Mouse (Mus musculus): ENCODE data around the gene Fblim1.

Fblim1 gene

GRCm38 (mm10) chr4:141624983-141625773, 19.3 kb upstream of the Fblim1 start:
- no peak for DNase-seq

DNA sequence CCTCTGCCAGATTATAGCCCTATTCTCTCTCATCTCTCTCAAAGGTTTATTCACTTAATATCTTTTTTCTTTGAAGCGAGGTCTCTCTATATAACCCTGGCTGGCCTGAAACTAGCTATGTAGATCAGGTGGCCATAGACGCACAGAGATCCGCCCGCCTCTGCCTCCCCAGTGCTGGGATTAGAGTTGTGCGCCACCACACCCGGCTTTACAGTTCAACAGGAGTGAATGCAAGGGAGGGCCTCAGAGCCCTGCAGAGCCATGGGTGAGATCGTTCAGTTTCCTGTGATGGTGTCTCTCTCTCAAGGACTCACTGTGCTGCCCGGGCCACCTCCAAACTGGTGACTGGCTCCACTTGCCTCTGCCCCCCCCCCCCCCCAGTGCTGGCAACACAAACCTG, 18.2 kb upstream of the Fblim1 start:
- DNase-seq = no peak

- no peak for DNase-seq
Measured at GRCm38 (mm10) chr4:141623666-141624065, 17.8 kb upstream of the Fblim1 start, which contains the start of gene Slc25a34. Gene Slc25a34 (minus strand): TSS chr4:141623821.

GRCm38 (mm10) chr4:141623037-141623436, 17.1 kb upstream of the Fblim1 start:
- DNase-seq = no peak

- DNase-seq = no peak
Measured at GRCm38 (mm10) chr4:141622580-141622979, 16.7 kb upstream of the Fblim1 start.

DNA sequence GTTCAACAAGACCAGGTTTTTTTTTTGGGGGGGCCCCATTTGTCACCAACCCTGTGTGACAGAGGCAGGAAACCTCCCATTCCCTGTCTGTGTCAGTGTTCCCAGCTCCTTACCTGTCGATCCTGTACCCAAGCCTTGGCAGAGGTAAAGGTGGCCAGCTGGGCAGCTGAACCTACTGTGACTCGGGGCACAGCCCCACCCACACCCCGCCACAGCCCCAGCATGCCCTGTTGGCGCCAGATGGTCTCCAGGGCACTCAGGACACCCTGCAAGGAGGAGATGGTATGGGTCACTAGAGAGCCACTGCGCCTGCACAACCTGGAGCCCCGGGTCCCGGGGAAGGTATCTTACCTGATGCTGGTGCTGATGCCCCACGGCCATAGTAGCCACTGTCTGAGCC, 16.2 kb upstream of the Fblim1 start:
- no peak for DNase-seq

- no peak for DNase-seq
Measured at GRCm38 (mm10) chr4:141621297-141621696, 15.4 kb upstream of the Fblim1 start.

DNA sequence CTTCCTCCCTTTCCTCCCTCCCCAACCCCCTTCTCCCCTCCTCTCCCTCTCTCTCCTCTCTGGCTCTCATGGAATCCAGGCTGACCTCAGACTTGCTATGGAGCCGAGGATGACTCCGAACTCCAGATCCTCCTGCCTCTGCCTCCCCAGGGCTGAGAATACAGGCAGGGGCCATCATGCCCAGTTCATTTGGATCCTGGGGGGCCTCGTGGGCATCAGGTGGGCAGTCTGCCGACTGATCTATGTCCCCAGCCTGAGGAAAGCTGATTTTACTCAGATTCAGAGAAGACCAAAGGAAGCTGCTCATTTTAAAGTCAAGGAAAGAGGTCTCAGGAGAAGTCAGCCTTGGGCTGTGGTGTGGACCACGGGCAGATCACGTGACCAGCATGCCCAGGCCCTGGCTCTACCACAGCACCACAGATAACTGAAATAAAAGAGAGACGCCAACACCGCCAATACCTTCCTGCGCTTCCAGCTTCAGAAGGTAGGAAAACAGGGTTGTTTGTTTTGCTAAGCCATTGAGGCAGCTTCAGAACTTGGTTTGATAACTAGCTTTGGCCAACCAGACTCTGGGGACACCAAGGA, 13.5 kb upstream of the Fblim1 start:
- DNase-seq = no peak

DNA sequence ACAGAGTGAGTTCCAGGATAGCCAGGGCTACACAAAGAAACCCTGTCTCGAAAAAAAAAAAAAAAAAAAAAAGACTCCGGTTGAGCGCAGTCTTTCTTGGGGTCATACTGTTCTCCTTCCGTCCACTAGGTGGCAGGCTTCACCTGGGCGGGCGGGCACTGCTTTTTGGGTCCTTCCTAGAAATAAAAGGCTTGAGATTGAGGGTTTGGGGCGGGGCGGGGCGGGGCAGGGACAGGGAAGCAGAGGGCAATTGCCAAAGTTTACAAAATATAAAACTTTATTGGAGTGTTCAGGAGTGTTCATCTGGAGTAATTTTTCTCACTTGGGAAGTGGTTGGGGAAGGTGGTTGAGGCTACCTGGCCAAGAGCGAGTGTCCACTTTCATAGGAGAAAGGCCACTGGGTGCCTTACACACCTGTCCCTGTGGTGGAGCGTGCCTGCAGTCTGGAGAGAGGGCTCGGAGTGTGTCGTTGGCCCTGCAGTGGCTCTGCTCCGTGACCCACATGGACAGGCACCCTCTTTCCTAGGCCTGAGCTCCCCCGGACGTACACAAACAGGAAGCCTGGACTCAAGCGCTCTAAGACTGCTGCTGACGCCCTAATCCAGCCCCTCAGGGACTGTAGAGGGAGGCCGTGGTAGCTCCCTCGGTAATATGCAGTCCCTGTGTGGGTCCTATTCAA, 12.8 kb upstream of the Fblim1 start, which contains the start of gene Tmem82:
Gene Tmem82, minus strand, starts transcription at position 69 of the 679 bp plus-strand sequence.
- no peak for DNase-seq

DNA sequence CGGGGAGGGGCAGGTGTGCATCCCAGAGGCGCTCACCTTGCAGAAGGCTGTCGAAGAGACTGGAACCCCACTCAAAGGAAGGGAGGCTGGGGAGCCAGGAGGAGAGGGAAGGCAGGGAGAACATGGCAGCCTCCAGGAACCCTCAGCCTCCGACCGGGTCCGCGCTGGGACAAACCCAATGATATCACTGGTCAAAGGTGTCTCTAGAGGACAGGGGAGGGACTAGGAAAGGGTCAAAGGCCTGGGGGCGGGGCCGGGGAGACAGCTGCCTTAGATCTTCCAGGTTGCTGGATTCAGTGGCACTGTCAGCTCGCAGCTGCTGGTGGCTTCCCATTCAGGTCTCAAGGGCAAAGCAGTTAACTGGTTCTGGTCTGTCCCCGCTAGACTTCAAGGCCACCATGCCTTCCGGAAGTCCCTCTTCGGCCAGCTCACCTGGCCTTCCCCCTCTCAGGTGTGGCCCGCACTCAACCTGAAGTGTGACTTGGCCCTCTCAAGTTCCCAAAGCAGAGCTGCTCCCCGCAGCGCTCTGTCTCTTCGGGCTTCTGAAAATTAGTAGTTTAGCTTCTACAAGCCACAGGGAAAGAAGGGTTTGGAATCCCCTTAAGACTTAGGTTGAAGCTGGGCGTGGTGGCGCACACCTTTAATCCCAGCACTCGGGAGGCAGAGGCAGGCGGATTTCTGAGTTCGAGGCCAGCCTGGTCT, 12.1 kb upstream of the Fblim1 start:
- no peak for DNase-seq

DNA sequence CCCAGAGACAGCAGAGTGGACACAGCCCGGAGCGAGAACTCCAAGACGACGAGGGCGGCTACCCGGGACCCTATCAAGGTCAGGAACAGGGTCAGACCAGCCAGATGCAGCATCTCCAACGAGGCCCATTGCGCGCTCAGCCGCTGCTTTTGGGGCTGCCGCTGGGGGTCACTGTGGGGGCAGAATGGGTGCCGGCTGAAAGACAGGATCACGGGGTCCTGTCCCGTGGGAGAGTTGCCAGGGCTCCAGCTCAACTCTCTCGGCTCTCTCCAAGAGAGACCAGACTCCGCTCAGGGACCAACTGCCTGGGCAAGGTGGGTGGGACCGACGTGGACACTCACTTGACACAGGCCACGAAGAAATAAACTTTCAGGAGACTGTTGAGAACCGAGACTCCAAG, 11.4 kb upstream of the Fblim1 start:
- DNase-seq = peak; percentile 54 to 55

DNA sequence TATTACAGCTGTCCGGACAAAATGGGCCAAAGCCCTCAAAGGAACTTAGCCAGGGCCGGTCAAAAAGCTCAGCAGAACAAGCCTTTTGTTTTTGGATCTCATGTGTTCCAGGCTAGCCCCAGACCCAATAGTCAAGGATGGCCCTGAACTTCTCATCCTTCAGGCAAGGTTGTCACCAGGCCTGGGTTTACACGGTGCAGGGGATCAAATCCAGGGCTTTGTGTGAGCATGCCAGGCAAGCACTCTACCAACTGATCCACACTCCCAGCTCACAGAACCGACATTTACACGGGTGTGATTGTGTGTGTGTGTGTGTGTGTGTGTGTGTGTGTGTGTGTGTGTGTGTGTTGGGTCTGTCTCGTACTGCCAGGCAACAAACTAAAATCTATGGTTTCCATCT, 10.9 kb upstream of the Fblim1 start:
- no peak for DNase-seq

DNA sequence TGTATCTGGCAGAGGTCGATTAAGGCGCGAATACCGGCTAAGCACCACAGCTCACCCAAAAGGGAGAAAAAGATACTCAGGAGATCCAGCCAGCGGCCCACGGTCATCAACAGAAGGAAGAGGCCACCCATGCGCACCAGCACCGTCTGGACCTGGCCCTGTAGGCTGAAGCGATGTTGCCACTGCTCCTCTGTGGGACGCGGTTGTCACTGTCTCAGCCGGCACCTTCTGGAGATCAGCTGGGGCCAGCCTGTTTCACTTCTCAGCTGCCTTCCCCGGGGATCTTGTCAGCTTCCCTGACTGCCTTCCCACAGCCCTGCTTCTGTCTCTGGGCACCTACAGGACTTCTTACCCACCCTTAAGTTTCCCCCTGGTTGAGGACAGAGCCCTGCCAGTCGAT, 9.1 kb upstream of the Fblim1 start:
- DNase-seq = no peak

- DNase-seq = no peak
Measured at GRCm38 (mm10) chr4:141609538-141609937, 3.6 kb upstream of the Fblim1 start.

GRCm38 (mm10) chr4:141605421-141605820, 475 bp downstream of the Fblim1 start:
- DNase-seq = no peak

DNA sequence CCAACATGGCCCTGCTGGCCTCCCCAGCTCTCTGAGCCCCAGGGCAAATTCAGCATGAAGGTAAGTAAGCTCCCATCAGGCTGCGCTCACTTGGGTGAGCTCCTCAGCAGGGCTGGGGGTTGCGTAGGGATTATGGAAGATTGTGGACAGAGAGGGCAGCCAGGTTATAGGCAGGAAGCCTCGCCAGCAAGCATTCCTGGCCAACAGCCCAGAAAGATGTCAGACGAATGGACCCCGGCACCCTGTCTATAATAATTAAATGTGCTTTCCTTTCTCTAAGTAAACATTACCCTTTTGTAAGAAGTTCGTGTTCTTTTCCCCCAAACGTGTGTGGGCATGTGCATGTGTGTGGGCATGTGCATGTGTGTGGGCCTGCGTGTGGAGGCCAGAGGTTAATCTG, 1.4 kb downstream of the Fblim1 start:
- DNase-seq = no peak

DNA sequence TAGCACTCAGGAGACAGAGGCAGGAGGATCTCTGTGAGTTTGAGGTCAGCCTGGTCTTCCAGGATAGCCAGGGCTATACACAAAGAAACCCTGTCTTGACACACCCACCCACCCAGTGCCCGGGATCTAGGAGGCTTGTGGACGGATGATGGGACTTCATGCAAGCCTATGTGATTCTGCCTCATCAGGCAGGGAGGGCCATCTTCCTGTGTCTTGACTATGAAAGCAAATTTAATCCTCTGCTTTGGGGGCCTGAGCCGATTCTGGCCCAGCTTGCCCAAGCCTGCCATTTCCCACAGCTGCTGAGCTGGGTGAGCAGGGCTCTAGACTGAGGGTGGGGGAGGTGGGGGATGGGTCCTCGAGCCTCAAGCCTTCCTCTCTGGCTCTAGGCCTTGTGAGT, 2.0 kb downstream of the Fblim1 start:
- DNase-seq = no peak

DNA sequence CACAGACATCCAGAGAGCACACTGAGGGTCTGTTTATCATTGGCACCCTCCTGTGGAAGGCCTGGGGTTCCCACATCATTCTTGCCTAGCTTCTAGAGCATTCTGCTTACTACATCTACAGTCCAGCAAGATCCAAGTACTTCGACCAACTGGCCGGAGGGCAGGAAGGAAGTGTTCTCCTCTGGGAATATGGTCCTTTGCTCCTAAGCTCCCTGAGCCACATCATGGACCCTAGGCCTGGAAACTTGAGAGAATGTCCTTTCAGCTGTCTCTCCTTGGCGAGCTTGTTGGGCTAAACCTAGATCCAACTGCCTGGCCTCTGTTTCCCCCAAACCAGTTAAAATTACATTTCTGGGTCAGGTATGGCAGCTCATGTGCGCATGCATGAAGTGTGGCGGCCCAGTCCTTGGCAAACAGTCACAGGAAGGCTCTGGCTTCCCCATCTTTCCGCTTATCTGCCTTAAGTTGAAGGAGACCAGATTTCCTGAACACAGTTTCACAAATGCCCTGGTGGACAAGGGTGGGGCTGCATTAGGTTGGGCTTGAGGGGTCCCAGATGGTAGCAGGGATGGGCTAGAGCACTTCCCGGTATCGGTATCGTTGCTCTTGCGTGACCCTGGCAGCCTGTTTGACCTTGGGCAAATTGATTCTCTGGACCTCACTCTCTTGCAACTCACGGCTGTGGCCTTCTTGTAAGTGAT, 3.2 kb downstream of the Fblim1 start:
- no peak for DNase-seq

DNA sequence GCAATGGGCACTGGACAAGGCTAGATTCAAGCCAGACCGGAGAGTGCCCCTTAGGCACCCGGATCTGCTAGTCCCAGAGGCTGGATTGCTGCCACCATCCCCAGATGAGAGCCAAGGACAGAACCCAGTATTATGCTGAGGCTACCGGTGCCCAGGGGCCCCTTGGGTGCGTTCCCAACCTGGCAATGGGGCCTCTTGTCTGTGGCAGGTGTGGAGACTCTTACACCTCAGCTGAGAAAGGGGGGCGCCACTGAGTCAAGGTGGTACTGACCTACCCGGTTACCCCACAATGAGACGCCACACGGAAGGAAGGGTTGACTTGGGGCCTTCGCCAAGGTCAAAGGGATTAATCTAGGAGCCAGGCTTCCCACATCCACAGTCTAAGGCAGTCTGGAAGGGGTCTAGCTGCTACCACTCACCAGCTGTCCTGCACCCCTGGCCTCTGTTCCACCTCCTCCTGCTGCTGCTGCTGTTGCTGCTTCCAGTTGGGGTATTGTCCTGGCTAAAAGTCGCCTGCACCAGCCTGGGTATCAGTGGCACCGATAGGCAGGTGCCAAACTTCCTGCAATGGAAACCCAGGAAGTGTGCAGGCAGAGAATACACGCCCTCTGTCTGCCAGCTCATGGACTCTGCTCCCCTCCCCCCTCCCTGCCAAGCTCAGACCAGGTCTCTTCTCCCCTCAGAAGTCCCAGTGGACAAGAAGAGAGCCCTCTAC, 4.6 kb downstream of the Fblim1 start:
- no peak for DNase-seq

- DNase-seq = no peak
Measured at GRCm38 (mm10) chr4:141600364-141600763, 5.5 kb downstream of the Fblim1 start.

GRCm38 (mm10) chr4:141599251-141600141, 6.4 kb downstream of the Fblim1 start:
- no peak for DNase-seq
